Mouse (Mus musculus) cortical plate, adult 2 months (tissue): ENCODE measurements around the gene Taf5.

Experiments
- CTCF ChIP-seq: fragments of 200-500 bp; IDR thresholded peaks from 2 replicates; pipeline ENCODE4 v1.5.1; 2011; ENCODE audit warnings: mild to moderate bottlenecking, control low read depth, low read length; ENCODE audit not compliant: insufficient read depth; ENCODE audit errors: extremely low read depth
- POLR2A ChIP-seq: fragments of 200-500 bp; IDR thresholded peaks from 2 replicates; pipeline ENCODE4 v1.6.1; 2011; ENCODE audit warnings: mild to moderate bottlenecking, low read length, control low read depth; ENCODE audit not compliant: insufficient read depth; ENCODE audit errors: extremely low read depth

- TF ChIP-seq CTCF (0 out of 2 replicates have a peak, but pooled peaks have one; percentile 0), POLR2A (no peak)
Observed at GRCm38 (mm10) chr19:47046343-47046742, 21.2 kb upstream of the Taf5 start.
